Mouse (Mus musculus) brain, embryonic 14.5 days (tissue): ENCODE data around the gene Slc10a2.

Experiments
- CTCF ChIP-seq: fragments of 200-500 bp; IDR thresholded peaks from 2 replicates; pipeline ENCODE4 v1.5.1; 2012; ENCODE audit warnings: inconsistent platforms, mild to moderate bottlenecking, moderate library complexity, borderline replicate concordance; ENCODE audit not compliant: insufficient read depth, insufficient read length; ENCODE audit errors: extremely low read depth
- POLR2A ChIP-seq: fragments of 200-500 bp; IDR thresholded peaks from 2 replicates; pipeline ENCODE4 v1.6.1; 2012; ENCODE audit warnings: mild to moderate bottlenecking, inconsistent platforms, borderline replicate concordance; ENCODE audit not compliant: poor library complexity, insufficient read depth, insufficient read length, severe bottlenecking; ENCODE audit errors: extremely low read depth

DNA sequence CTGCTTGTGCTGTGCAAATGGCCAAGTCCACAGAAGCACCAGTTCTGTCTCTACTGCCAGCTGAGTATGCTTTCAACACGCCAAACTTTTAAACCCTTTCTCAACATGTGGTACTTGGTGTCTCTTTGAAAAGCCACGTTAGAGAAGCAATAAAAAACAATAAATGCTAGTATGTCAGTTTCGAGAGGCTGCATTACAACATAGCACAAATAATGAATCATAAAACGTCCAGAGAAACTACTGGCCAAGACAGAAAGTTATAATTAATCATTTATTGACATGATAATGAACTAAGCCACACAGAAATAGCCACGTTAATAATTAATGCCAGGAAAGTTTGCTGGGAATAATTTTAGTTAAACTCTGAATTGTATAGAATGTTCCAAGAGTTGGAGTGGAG is at the start of gene Slc10a2:
- no peak for TF ChIP-seq CTCF
- TF ChIP-seq POLR2A = no peak
